Mouse (Mus musculus) heart, embryonic 14.5 days (tissue): ENCODE results near the gene Tmem220. TPM values are rescaled to one million over a fixed set of nuclear protein-coding genes. Genes with fewer than 3 reads are reported as not detected.
"Not testable (repeated sequence)": the region's sequence is repeated elsewhere in the genome, so short reads cannot be mapped to it uniquely, and the experiment has no call there.

Source experiments
- ATAC-seq: fragments of 200-750 bp; cut with Nextera tagmentation; 2 replicates; pipeline ENCODE4 v1.8.0; 2017; ENCODE audit warnings: low read depth, moderate TSS enrichment; ENCODE audit not compliant: insufficient number of reproducible peaks, insufficient read depth, low FRiP score
- H3K27ac ChIP-seq, 2 experiments: fragments of 200-500 bp in 1 of 2; fragments of 300-500 bp in 1 of 2; sonication (generic) in 1 of 2; replicated peaks in 1 of 2; 2 replicates each; pipeline ENCODE4 v1.5.1; 2012 to 2014; ENCODE audit warnings: low read depth in 2 of 2, low read length in 2 of 2, control low read depth in 1 of 2, mild to moderate bottlenecking in 1 of 2, mixed read lengths in 1 of 2; ENCODE audit not compliant: control insufficient read depth in 1 of 2, insufficient read depth in 1 of 2
- H3K27me3 ChIP-seq: fragments of 300-500 bp; sonication (generic); 2 replicates; pipeline ENCODE4 v1.6.1; 2014; ENCODE audit warnings: mild to moderate bottlenecking, low read length, control low read depth; ENCODE audit not compliant: control insufficient read depth, insufficient read depth
- H3K36me3 ChIP-seq: fragments of 300-500 bp; sonication (generic); 2 replicates; pipeline ENCODE4 v1.6.1; 2014; ENCODE audit warnings: mild to moderate bottlenecking, control low read depth, low read length, mixed read lengths; ENCODE audit not compliant: control insufficient read depth, insufficient read depth
- H3K4me1 ChIP-seq, 2 experiments: fragments of 200-500 bp in 1 of 2; fragments of 300-500 bp in 1 of 2; sonication (generic) in 1 of 2; 2 replicates each; pipeline ENCODE4 v1.6.1; 2012 to 2014; ENCODE audit warnings: low read length in 2 of 2, control low read depth in 1 of 2, mixed read lengths in 1 of 2; ENCODE audit not compliant: control insufficient read depth in 2 of 2, insufficient read depth in 2 of 2
- H3K4me2 ChIP-seq: fragments of 300-500 bp; sonication (generic); 2 replicates; pipeline ENCODE4 v1.6.1; 2014; ENCODE audit warnings: mild to moderate bottlenecking, low read length
- H3K4me3 ChIP-seq, 2 experiments: fragments of 200-500 bp in 1 of 2; fragments of 300-500 bp in 1 of 2; sonication (generic) in 1 of 2; 2 replicates each; pipeline ENCODE4 v1.5.1; 2012 to 2014; ENCODE audit warnings: low read length in 2 of 2, mild to moderate bottlenecking in 2 of 2, control low read depth in 1 of 2, low read depth in 1 of 2, moderate library complexity in 1 of 2; ENCODE audit not compliant: control insufficient read depth in 1 of 2, insufficient read depth in 1 of 2
- H3K9ac ChIP-seq: fragments of 300-500 bp; sonication (generic); 2 replicates; pipeline ENCODE4 v1.6.1; 2014; ENCODE audit warnings: mild to moderate bottlenecking, low read length
- H3K9me3 ChIP-seq: fragments of 300-500 bp; sonication (generic); 2 replicates; pipeline ENCODE4 v1.6.1; 2016; ENCODE audit warnings: low read length, control low read depth; ENCODE audit not compliant: control insufficient read depth
- WGBS: fragments of 180-500 bp; shearing (Covaris S2); extraction: QIAGEN DNeasy Blood & Tissue Kit; methylation state at CpG from one replicate; pipeline ENCODE4 v1.1.7; 2014; 5-methylcytosine and 5-hydroxymethylcytosine counted together
- polyA plus RNA-seq: library from polyadenylated mRNA; unstranded; fragments of >200 nt; fragmentation: Nextera tagmentation; extraction: Ambion mirVana; gene quantifications from 2 replicates; pipeline ENCODE4 v1.2.1, GENCODE M21; 2014

Gene Tmem220
- polyA plus RNA-seq, 1 experiment from 2014 or later = 1.7 TPM

DNA sequence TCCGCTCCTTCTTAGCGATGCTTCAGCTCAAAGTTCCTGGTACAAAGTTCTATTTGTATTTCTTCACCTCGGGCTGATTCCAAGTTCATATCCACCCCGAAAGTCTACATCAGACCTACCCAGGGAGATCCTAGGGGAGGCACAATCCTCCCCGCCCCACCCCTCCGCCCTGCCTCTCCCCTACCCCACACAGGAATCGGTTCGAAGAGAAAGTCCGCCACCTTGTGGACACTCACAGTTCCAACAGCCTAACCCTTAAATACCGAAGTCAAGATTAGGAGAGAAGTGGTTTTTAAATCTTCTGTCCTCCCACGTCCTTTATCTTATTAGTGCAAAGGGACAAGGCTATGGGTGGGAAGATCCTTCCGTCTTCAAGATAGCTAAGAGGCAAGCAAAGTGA, 4.0 kb upstream of the Tmem220 start:
- Histone ChIP-seq H3K27ac (no peak overlapping the region), H3K9ac (0 out of 2 replicates have a peak overlapping the region, but pooled peaks have one; percentile 17)
- WGBS = under 1% methylated on average over 12 of the region's 12 CpGs

DNA sequence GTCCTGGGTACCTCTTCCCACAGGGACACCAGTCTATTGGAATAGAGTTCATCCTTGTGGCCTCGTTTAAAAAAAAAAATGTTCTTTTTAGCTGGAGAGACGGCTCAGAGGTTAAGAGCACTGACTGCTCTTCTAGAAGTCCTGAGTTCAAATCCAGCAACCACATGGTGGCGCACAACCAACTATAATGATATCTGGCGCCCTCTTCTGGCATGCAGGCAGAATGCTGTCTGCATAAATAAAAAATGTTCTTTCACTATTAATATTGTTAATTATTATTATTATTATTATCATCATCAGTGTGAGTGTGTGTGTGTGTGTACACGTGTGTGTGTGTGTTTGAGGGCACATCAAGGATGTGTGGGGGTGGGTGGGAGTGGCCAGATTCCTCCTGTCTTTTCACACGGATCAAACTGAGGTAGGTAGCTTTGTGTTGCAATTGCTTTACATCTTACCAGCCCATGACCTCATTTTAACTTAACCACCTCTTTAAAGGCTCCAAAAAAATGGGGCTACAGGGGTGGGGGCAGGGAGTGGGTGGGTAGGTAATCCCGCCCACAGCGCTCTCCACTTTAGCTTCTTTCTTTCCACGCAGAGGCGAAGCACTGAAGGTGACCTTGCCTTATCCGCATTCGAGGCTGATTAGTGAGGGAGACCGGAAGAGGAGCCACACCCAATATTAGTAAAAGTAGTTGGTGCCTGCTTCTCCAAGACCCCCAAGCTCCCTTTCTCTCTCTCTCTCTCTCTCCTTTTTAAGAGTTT, 2.4 kb upstream of the Tmem220 start:
- Histone ChIP-seq H3K27me3 (0 out of 2 replicates have a peak, but pooled peaks cover 4% of the 10 kb centered on the region), H3K9me3 (no peaks in the 10 kb centered on the region), H3K9ac (no peak overlapping the region), H3K36me3 (no peaks in the 10 kb centered on the region), H3K4me1 (peaks cover 2 to 4% of the 10 kb centered on the region in 2 experiments; a peak in 3 of 4 replicates), H3K4me2 (no peak overlapping the region), H3K27ac (no peak overlapping the region), H3K4me3 (no peak overlapping the region)
- no peak for ATAC-seq
- 69% methylated on average over 13 of the region's 13 CpGs for WGBS

More for the DNA sequence above, 4.0 kb upstream of the Tmem220 start:
- H3K4me3 ChIP-seq = peak overlapping the region in 1 of 2 experiments; percentile 2; a peak in 2 of 4 replicates
- peaks cover 2 to 4% of the 10 kb centered on the region in 2 experiments; a peak in 3 of 4 replicates for H3K4me1 ChIP-seq
- ATAC-seq = no peak
- no peaks in the 10 kb centered on the region for H3K36me3 ChIP-seq
- H3K4me2 ChIP-seq = peak overlapping the region; percentile 57
- H3K9me3 ChIP-seq = no peaks in the 10 kb centered on the region
- H3K27me3 ChIP-seq = 0 out of 2 replicates have a peak, but pooled peaks cover 4% of the 10 kb centered on the region

DNA sequence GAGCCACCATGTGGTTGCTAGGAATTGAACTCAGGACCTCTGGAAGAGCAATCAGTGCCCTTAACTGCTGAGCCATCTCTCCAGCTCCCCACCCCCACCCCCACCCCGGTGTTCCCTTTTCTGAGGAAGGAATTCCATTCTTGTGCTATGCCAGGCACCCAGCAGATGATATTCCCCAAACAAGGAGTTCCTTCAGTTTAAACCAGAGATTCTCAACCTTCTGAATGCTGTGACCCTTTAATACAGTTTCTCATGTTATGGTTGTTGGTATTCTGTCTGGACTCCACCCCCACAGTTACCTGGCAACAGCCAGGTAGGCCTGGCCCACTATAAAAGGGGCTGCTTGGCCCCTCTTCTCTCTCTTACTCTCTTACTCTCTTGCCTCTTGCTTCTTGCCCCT, 1.8 kb upstream of the Tmem220 start:
- not testable (repeated sequence) for H3K9ac ChIP-seq, H3K4me2 ChIP-seq, H3K4me1 ChIP-seq, H3K27ac ChIP-seq, H3K36me3 ChIP-seq, H3K27me3 ChIP-seq, H3K9me3 ChIP-seq, H3K4me3 ChIP-seq, ATAC-seq
- WGBS = 43% methylated on average over 1 of the region's 1 CpGs

DNA sequence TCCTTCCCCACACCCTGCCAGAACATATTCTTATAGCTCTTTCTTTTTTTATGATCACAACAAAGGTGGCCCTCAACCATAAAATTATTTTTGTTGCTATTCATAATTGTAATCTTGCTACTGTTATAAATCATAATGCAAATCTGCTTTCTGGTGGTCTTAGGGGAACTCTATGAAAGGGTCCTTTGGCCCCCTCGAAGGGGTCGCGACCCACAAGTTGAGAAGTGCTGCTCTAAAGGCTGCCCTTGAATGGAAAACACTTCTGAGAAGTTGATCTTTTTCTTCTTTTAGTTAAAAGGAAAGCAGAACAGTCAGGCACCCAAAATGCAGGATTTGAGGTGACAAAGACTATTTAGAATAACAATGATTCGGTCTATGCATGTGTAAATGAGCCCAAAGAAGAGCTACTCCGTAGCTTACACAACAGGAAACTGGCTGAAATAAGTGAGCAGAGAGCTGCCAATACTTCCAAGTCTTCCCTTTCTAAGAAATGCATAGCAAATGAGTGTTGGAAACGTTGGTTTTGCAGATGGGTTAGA, 1.1 kb upstream of the Tmem220 start:
- WGBS = 53% methylated on average over 6 of the region's 6 CpGs

DNA sequence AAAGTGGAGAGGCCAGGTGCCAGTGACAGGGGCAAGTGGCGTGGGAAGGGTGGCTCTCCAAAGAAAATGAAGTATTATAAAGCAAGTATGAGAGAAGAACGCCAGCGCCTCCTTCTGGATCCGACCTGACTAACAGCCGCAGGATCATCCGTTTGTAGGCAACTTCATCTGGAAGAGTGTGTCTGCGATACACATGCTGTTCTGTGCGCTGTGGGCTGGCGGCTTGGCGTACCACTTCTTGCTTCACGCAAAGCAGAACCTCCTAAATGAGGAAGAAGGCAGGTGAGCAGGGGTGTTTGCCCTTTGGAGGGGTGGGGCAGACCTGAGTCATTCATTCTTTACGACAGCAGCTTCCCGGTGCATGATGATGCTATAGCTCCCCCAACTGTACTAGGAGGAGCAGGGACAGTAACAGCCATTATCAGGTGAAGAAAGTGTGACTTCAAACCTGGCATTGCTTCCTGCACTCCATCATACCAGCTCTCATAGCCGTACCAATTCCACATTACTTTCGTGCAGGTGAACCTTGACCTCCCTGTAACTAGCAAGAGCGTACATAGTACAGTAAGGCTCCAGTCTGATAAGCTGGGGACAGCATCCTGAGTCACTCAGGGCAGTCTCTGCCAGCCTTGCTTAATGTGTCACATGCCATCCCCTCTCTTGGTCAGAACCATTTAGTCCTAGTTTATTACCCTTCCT, 6.1 kb downstream of the Tmem220 start:
- Histone ChIP-seq H3K27me3 (no peaks in the 10 kb centered on the region), H3K9me3 (no peaks in the 10 kb centered on the region), H3K9ac (no peak overlapping the region), H3K4me3 (no peak overlapping the region), H3K36me3 (no peaks in the 10 kb centered on the region), H3K4me2 (no peak overlapping the region), H3K4me1 (no peaks in the 10 kb centered on the region), H3K27ac (no peak overlapping the region)
- ATAC-seq = no peak
- 53% methylated on average over 16 of the region's 16 CpGs for WGBS

More for the DNA sequence above, 1.1 kb upstream of the Tmem220 start:
- Histone ChIP-seq H3K4me3 (no peak overlapping the region), H3K4me1 (peaks cover 0 to 2% of the 10 kb centered on the region in 2 experiments; a peak in 2 of 4 replicates), H3K9me3 (no peaks in the 10 kb centered on the region), H3K27me3 (no peaks in the 10 kb centered on the region), H3K36me3 (no peaks in the 10 kb centered on the region), H3K27ac (no peak overlapping the region), H3K4me2 (no peak overlapping the region), H3K9ac (no peak overlapping the region)
- ATAC-seq = no peak

DNA sequence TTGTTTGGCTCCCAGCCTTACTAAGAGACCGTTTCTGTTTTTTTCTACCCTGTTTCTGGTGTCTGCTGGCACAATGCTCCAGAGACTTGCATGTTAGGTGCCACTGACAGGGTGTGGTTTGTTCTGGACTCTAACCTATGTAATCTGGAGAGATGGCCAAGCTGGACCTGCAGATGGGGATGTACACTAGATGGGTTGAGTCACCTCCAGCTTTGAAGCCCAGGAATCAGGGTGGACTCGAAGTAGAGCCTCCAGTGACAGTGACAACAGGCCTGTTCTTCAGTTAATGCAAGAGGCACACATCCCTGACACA, 6.6 kb downstream of the Tmem220 start:
- 64% methylated on average over 2 of the region's 2 CpGs for WGBS
- H3K4me2 ChIP-seq = no peak overlapping the region

DNA sequence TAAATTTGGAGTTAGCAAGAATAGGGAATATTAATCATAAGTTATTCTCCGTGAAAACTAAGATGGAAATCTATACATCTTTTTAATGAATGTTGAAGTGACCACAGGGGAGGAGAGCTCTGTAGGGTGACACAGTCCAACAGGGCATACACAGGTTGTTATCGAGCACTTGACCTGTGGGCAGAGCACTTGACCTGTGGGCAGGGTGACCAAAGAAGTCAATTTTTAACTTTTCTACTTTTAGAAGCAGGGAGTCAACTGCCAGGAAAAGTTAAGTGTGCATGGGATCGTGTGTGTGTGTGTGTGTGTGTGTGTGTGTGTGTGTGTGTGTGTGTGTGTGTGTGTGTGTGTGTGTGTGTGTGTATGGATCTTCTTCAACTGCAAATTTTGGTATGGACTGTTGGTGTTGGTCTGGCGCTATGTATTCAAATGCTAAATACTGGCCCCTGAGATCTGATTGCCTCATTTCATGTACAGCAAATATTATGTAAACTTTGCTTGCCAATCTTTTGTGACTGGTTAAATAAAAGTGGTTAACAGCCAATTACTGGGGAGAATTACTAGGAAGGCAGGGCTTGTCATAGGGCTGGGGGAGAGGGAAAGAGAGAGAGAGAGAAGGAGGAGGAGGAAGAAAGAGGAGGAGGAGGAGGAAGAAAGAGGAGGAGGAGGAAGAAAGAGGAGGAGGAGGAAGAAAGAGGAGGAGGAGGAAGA, 10.0 kb downstream of the Tmem220 start:
- H3K4me2 ChIP-seq = no peak overlapping the region
- no peak overlapping the region for H3K9ac ChIP-seq
- H3K36me3 ChIP-seq = peaks cover 36% of the 10 kb centered on the region
- no peaks in the 10 kb centered on the region for H3K4me1 ChIP-seq
- no peak for ATAC-seq
- no peak overlapping the region for H3K4me3 ChIP-seq
- H3K27ac ChIP-seq = no peak overlapping the region
- WGBS = 59% methylated on average over 4 of the region's 4 CpGs
- no peaks in the 10 kb centered on the region for H3K9me3 ChIP-seq
- H3K27me3 ChIP-seq = no peaks in the 10 kb centered on the region

More for the DNA sequence above, 6.6 kb downstream of the Tmem220 start:
- peaks cover 5% of the 10 kb centered on the region for H3K36me3 ChIP-seq
- H3K4me1 ChIP-seq = no peaks in the 10 kb centered on the region
- H3K4me3 ChIP-seq = no peak overlapping the region
- H3K27ac ChIP-seq = no peak overlapping the region
- ATAC-seq = no peak
- no peak overlapping the region for H3K9ac ChIP-seq
- H3K27me3 ChIP-seq = no peaks in the 10 kb centered on the region
- H3K9me3 ChIP-seq = no peaks in the 10 kb centered on the region
